ENCODE assay signal across 9 mouse cellular contexts in the genomic region with DNA sequence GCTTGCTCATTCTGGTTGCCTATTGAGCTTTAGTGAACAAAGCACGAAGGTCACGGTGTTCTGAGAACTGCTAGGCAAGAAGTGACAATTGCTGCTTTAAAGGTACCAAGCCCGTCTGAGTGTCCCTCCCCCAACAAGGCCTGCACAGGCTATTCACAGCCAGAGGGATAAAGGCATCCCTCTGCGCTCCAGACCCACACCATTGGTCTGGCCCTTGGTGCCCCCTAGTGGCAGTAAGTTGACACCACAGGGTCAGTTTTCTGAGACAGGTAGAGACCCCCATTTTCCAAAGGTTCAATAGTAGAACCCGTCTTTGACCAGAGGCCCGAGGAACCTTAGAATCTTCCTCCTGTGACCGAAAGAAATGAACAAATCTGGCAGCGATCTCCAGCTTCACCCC. TPM values are rescaled to one million over a fixed set of nuclear protein-coding genes. Genes with fewer than 3 reads are reported as not detected.
DNase-seq lines count a peak whose midpoint lies in the region; ATAC-seq and TF ChIP-seq lines count a peak whose summit lies in the region.
"Had no signal": no experiment of that assay in that cellular context is flagged by ENCODE, and none has a peak within 500 bp of the region (broad histone marks: within the 10 kb centered on the region; RNA-seq: fewer than 3 reads in every experiment).

No protein-coding gene starts in this region.

- in situ Hi-C loops in CH12.LX (cut with MboI; ENCODE audit: low pct_ligation_motif_present, low pct_unique_long_range_greater_than_20kb, low sequenced_read_pairs) = loop anchor here (5.0 kb wide), 1 partner anchor 33 kb away; no protein-coding TSS in a partner anchor

- no peak for TF ChIP-seq POLR2A in CH12.LX (IDR thresholded peaks at IDR 0.05; ENCODE audit: low read depth, low read length)

- TF ChIP-seq RAD21 in CH12.LX (IDR thresholded peaks at IDR 0.05; ENCODE audit: low read depth, low read length) = peak; percentile 74

- H3K9me3 ChIP-seq in hindbrain, embryonic 11.5 days (ENCODE audit: control insufficient read depth, low read length) = no peaks in the 10 kb centered on the region
- H3K9me3 ChIP-seq in hindbrain, embryonic 16.5 days (ENCODE audit: control insufficient read depth, low read length) = no peaks in the 10 kb centered on the region
- no peaks in the 10 kb centered on the region for H3K9me3 ChIP-seq in CH12.LX (replicated peaks; ENCODE audit: low read length)
- no peaks in the 10 kb centered on the region for H3K9me3 ChIP-seq in midbrain, embryonic 12.5 days

- H3K4me2 ChIP-seq in hindbrain, embryonic 11.5 days (replicated peaks; ENCODE audit: low read depth, low read length) = no peak overlapping the region
- H3K4me2 ChIP-seq in hindbrain, embryonic 16.5 days (ENCODE audit: low read length) = no peak overlapping the region
- no peak overlapping the region for H3K4me2 ChIP-seq in CH12.LX (ENCODE audit: insufficient read depth, low read depth, poor library complexity, severe bottlenecking)
- no peak overlapping the region for H3K4me2 ChIP-seq in midbrain, embryonic 12.5 days (replicated peaks)

- no peak for TF ChIP-seq EP300 in CH12.LX (IDR thresholded peaks at IDR 0.05; ENCODE audit: low read length)

- WGBS in hindbrain, embryonic 11.5 days = 42% methylated on average over 8 of the region's 8 CpGs
- WGBS in hindbrain, embryonic 16.5 days = 43% methylated on average over 8 of the region's 8 CpGs
- WGBS in midbrain, embryonic 12.5 days = 44% methylated on average over 8 of the region's 8 CpGs

- H3K4me1 ChIP-seq in hindbrain, embryonic 11.5 days (replicated peaks; ENCODE audit: control insufficient read depth, insufficient read depth, low read length) = no peaks in the 10 kb centered on the region
- no peaks in the 10 kb centered on the region for H3K4me1 ChIP-seq in hindbrain, embryonic 16.5 days (ENCODE audit: control insufficient read depth, insufficient read depth, low read depth, low read length)
- H3K4me1 ChIP-seq in CH12.LX (ENCODE audit: control insufficient read depth in 1 of 2, insufficient read depth in 2 of 2) = peaks cover 2 to 25% of the 10 kb centered on the region in 2 experiments; a peak in 3 of 4 replicates
- H3K4me1 ChIP-seq in midbrain, embryonic 12.5 days = no peaks in the 10 kb centered on the region

- no peak overlapping the region for H3K27ac ChIP-seq in hindbrain, embryonic 11.5 days (ENCODE audit: low read depth, low read length)
- no peak overlapping the region for H3K27ac ChIP-seq in hindbrain, embryonic 16.5 days (ENCODE audit: low read depth, low read length)
- no peak overlapping the region for H3K27ac ChIP-seq in CH12.LX (ENCODE audit: insufficient read depth, low read depth)
- H3K27ac ChIP-seq in midbrain, embryonic 12.5 days (replicated peaks) = no peak overlapping the region

- peak; percentile 73 to 85 for TF ChIP-seq CTCF in CH12.LX (conservative IDR thresholded peaks at IDR 0.05 in 1 of 2, IDR thresholded peaks at IDR 0.05 in 1 of 2; ENCODE audit: low read depth in 2 of 2, low read length in 2 of 2)

- no peak overlapping the region for H3K4me3 ChIP-seq in hindbrain, embryonic 11.5 days (ENCODE audit: low read depth, low read length)
- H3K4me3 ChIP-seq in hindbrain, embryonic 16.5 days (ENCODE audit: low read length) = no peak overlapping the region
- no peak overlapping the region for H3K4me3 ChIP-seq in CH12.LX (replicated peaks in 1 of 3; ENCODE audit: low read depth in 2 of 3, low read length in 2 of 3, poor library complexity in 1 of 3)
- H3K4me3 ChIP-seq in midbrain, embryonic 12.5 days = no peak overlapping the region

- no peak for ATAC-seq in hindbrain, embryonic 11.5 days (ENCODE audit: low FRiP score)
- no peak for ATAC-seq in hindbrain, embryonic 16.5 days
- peak; percentile 60 for ATAC-seq in inflammation-experienced regulatory T-cells, adult 6 months
- peak; percentile 68 for ATAC-seq in midbrain, embryonic 12.5 days (ENCODE audit: low FRiP score, low read depth)

- H3K9ac ChIP-seq in hindbrain, embryonic 11.5 days (ENCODE audit: low read depth, low read length) = no peak overlapping the region
- no peak overlapping the region for H3K9ac ChIP-seq in hindbrain, embryonic 16.5 days (ENCODE audit: low read depth, low read length)
- H3K9ac ChIP-seq in CH12.LX (ENCODE audit: insufficient read depth, low read depth) = no peak overlapping the region
- H3K9ac ChIP-seq in midbrain, embryonic 12.5 days (replicated peaks) = no peak overlapping the region

- no peaks in the 10 kb centered on the region for H3K27me3 ChIP-seq in hindbrain, embryonic 11.5 days (ENCODE audit: control insufficient read depth, insufficient read depth, low read length)
- no peaks in the 10 kb centered on the region for H3K27me3 ChIP-seq in hindbrain, embryonic 16.5 days (replicated peaks; ENCODE audit: control insufficient read depth, insufficient read depth, low read length)
- H3K27me3 ChIP-seq in CH12.LX (replicated peaks) = no peaks in the 10 kb centered on the region
- no peaks in the 10 kb centered on the region for H3K27me3 ChIP-seq in midbrain, embryonic 12.5 days

- no peaks in the 10 kb centered on the region for H3K36me3 ChIP-seq in hindbrain, embryonic 11.5 days (ENCODE audit: control insufficient read depth, insufficient read depth, low read length)
- H3K36me3 ChIP-seq in hindbrain, embryonic 16.5 days (ENCODE audit: control insufficient read depth, insufficient read depth, low read length) = no peaks in the 10 kb centered on the region
- no peaks in the 10 kb centered on the region for H3K36me3 ChIP-seq in CH12.LX (replicated peaks in 1 of 2; ENCODE audit: control insufficient read depth in 1 of 2, insufficient read depth in 1 of 2, low read length in 1 of 2)
- H3K36me3 ChIP-seq in midbrain, embryonic 12.5 days = no peaks in the 10 kb centered on the region

- no peaks in the 10 kb centered on the region for H3K79me2 ChIP-seq in CH12.LX (replicated peaks; ENCODE audit: control insufficient read depth, extremely low read depth, insufficient read depth, poor library complexity, severe bottlenecking)

- dilution Hi-C loops in CH12.LX (cut with MboI; ENCODE audit: extremely low pct_ligation_motif_present, extremely low pct_unique_long_range_greater_than_20kb, low sequenced_read_pairs) = no loop called here

- peak; percentile 25 for DNase-seq in hindbrain, embryonic 11.5 days (ENCODE audit: low spot score)
- peak; percentile 46 for DNase-seq in CH12.LX (ENCODE audit: extremely low read depth)
- peak; percentile 39 to 57 for DNase-seq in adrenal gland, postnatal 36 days
- no peak for DNase-seq in spleen, postnatal 10 days (ENCODE audit: low spot score in 2 of 2)
- DNase-seq in Muller cell, postnatal 12 days (ENCODE audit: inconsistent ontology term) = no peak

TF ChIP-seq in CH12.LX, 34 proteins besides CTCF, POLR2A, EP300 and RAD21:
- TF ChIP-seq ELF1 (IDR thresholded peaks at IDR 0.05; ENCODE audit: low read depth, low read length) (no peak), MAFK (IDR thresholded peaks at IDR 0.05; ENCODE audit: insufficient replicate concordance, low read length) (0 out of 2 replicates have a peak, but pooled peaks have one; percentile 11), ZMIZ1 (IDR thresholded peaks at IDR 0.05; ENCODE audit: low read depth, low read length) (no peak), NELFE (IDR thresholded peaks at IDR 0.05; ENCODE audit: low read depth, low read length) (peak; percentile 26; the same call in 1 of the 2 replicates), JUND (conservative IDR thresholded peaks at IDR 0.05; ENCODE audit: low read depth, low read length) (0 out of 2 replicates have a peak, but pooled peaks have one; percentile 11), TBP (conservative IDR thresholded peaks at IDR 0.05; ENCODE audit: low read depth, low read length) (no peak), BHLHE40 (IDR thresholded peaks at IDR 0.05; ENCODE audit: low read depth, low read length) (0 out of 2 replicates have a peak, but pooled peaks have one; percentile 17), SMC3 (IDR thresholded peaks at IDR 0.05; ENCODE audit: low read depth, low read length) (peak; percentile 80), IRF4 (IDR thresholded peaks at IDR 0.05; ENCODE audit: low read depth, low read length) (peak; percentile 14; the same call in 1 of the 2 replicates), MEF2A (IDR thresholded peaks at IDR 0.05; ENCODE audit: borderline replicate concordance, low read depth, low read length) (no peak), RCOR1 (conservative IDR thresholded peaks at IDR 0.05; ENCODE audit: low read depth, low read length) (no peak), ZC3H11A (IDR thresholded peaks at IDR 0.05; ENCODE audit: low read depth, low read length) (peak; percentile 54), NRF1 (IDR thresholded peaks at IDR 0.05; ENCODE audit: low read depth, low read length) (no peak)

RNA-seq across cellular contexts. Expression of a gene that starts 14.3 kb away (rescaled TPM):
- not detected in 2 replicates for polyA plus RNA-seq in hindbrain, embryonic 11.5 days (2014; fragmentation: Nextera tagmentation; extraction: Ambion mirVana)
- polyA plus RNA-seq in hindbrain, embryonic 16.5 days (2015; fragmentation: Nextera tagmentation; extraction: Ambion mirVana) = not detected in 2 replicates
- total RNA-seq in CH12.LX (2012; rRNA removed) = not detected in 2 replicates
- not detected in 2 replicates for total RNA-seq in CH12.LX (2014; rRNA removed)
- polyA plus RNA-seq in CH12.LX (2012; ENCODE audit: insufficient read length, low read depth) = 0.08 and 0.09 TPM in 2 replicates
- total RNA-seq in adrenal gland, postnatal 36 days (2021) = under 1 TPM; 0.26 to 0.33 TPM
- under 1 TPM in 2 of 3 experiments, not detected in 1; 0.09 to 0.25 TPM for polyA plus RNA-seq in inflammation-experienced regulatory T-cells, adult 6 months (2017; shearing (Covaris generic))
- not detected in 2 replicates for polyA plus RNA-seq in midbrain, embryonic 12.5 days (2016; fragmentation: Nextera tagmentation; extraction: Ambion mirVana)
- total RNA-seq: layer of hippocampus, postnatal 25 days had no signal

RNA-seq across cellular contexts. Expression of a gene that starts 16.4 kb away (rescaled TPM):
- not detected in 2 replicates for polyA plus RNA-seq in hindbrain, embryonic 11.5 days (2014; fragmentation: Nextera tagmentation; extraction: Ambion mirVana)
- 0.09 and 0.27 TPM in 2 replicates for polyA plus RNA-seq in hindbrain, embryonic 16.5 days (2015; fragmentation: Nextera tagmentation; extraction: Ambion mirVana)
- total RNA-seq in CH12.LX (2012; rRNA removed) (0.08 and 0.13 TPM in 2 replicates), CH12.LX (2014; rRNA removed) (0.36 and 0.42 TPM in 2 replicates)
- polyA plus RNA-seq in CH12.LX (2012; ENCODE audit: insufficient read length, low read depth) = 0.23 TPM in 1 of 2 replicates, not detected in the other
- total RNA-seq in adrenal gland, postnatal 36 days (2021) = not detected
- 10 to 100 TPM in 2 of 3 experiments, 1 to 10 TPM in 1; 5.2 to 13.1 (median 10.3) TPM for polyA plus RNA-seq in inflammation-experienced regulatory T-cells, adult 6 months (2017; shearing (Covaris generic))
- polyA plus RNA-seq in midbrain, embryonic 12.5 days (2016; fragmentation: Nextera tagmentation; extraction: Ambion mirVana) = 0.05 TPM in 1 of 2 replicates, not detected in the other

RNA-seq across cellular contexts. Expression of a gene that starts 40.2 kb away (rescaled TPM):
- not detected in 2 replicates for polyA plus RNA-seq in hindbrain, embryonic 11.5 days (2014; fragmentation: Nextera tagmentation; extraction: Ambion mirVana)
- polyA plus RNA-seq in hindbrain, embryonic 16.5 days (2015; fragmentation: Nextera tagmentation; extraction: Ambion mirVana) = not detected in 2 replicates
- 0.34 TPM in 2 replicates for total RNA-seq in CH12.LX (2012; rRNA removed)
- 0.43 and 0.50 TPM in 2 replicates for total RNA-seq in CH12.LX (2014; rRNA removed)
- polyA plus RNA-seq in CH12.LX (2012; ENCODE audit: insufficient read length, low read depth) = 0.27 and 0.45 TPM in 2 replicates
- total RNA-seq in adrenal gland, postnatal 36 days (2021) = not detected
- not detected for polyA plus RNA-seq in inflammation-experienced regulatory T-cells, adult 6 months (2017; shearing (Covaris generic))
- not detected in 2 replicates for polyA plus RNA-seq in midbrain, embryonic 12.5 days (2016; fragmentation: Nextera tagmentation; extraction: Ambion mirVana)
- total RNA-seq: layer of hippocampus, postnatal 25 days had no signal

Comparison
In these comparisons a context has a peak if more than half of its experiments do, and no peak if none do; other contexts are left out.
1. ATAC-seq: peak in inflammation-experienced regulatory T-cells, adult 6 months (single experiment) and midbrain, embryonic 12.5 days (single experiment); none in hindbrain, embryonic 11.5 days (single experiment) and hindbrain, embryonic 16.5 days (single experiment).
2. DNase-seq: peak in hindbrain, embryonic 11.5 days (single experiment), CH12.LX (single experiment) and adrenal gland, postnatal 36 days (2 of 2); none in spleen, postnatal 10 days (0 of 2) and Muller cell, postnatal 12 days (single experiment).